Mouse (Mus musculus): ENCODE measurements at regions not wholly inside any gene's neighbourhood (a gene's known extent, or its start where the extent isn't known, plus 50 kb on each side); places are given as distances from the start of the nearest gene placed in this dataset.

DNA sequence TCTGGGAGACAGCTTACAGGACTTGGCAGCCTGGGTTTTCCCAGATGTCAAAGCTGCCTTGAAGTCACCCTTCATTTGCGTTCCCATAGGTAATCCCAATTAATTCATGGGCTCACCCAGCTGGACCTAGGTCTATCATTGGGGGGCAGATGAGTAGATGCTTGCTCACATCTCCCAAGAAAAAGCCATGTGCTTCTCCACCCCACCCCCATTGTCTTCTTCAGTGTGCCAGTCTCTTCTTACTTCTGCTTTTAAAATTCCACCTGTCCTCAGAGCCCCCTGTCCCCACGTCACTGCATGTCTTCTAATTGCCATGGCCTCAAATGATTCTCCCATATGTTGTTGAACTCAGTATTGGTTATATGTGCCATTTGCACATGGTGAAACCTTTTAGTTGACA lies 240.9 kb upstream of the Runx1 start:
- no peak for ATAC-seq (ENCODE audit: extremely low read depth, insufficient number of reproducible peaks, low FRiP score, poor library complexity, severe bottlenecking)

DNA sequence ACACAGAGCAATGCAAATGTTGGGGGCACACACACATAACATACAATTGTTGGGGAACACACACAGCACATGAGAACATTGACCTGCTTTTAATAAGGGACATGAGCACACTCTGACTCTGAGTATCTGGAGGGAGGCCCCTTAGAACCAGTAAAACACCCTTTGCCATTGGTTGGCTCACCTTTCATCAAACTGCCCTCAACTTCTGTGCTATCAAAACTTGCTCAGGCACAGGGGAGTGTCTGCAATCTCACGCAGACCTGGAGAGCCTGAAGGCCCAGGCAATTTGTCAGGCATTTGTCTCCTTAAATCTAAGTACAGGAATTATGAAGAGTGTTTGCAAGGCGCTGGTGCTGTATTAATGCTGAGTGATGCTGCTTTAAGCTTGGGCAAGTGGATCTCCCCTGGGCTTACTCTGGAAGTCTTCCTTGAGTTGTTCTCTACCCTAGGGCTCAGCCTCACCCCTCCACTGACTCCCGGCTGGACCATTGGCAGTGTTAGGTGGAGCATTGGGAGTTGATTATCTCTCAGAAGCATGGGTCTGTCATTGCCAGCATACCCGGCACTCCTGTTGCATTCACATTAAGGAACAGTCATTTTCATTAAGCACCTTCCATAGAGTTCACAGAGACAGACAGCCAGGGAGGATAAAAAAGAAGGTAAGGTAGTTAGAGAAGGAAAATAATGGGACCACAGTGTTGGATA lies 235.7 kb upstream of the Runx1 start:
- ATAC-seq (ENCODE audit: extremely low read depth, insufficient number of reproducible peaks, low FRiP score, poor library complexity, severe bottlenecking), result no peak

DNA sequence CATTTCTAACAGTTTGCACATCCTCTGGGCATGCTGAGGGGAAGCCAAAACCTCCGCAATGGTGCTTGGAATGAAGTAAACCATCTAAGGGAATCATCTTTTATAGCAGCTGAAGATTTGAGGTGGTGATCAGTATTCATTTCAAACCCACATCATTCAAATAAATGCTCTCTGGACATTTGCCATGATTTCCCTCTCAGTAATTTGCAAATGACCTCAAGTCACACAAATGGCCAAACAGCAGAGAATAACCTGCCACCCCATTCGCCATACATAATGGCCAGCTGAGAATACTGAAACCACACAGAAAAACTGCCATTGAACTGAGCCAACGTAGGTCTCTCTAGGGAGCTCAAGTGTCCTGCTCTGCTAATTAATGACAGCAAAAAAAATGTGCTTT lies 230.3 kb upstream of the Runx1 start:
- no peak for ATAC-seq (ENCODE audit: extremely low read depth, insufficient number of reproducible peaks, low FRiP score, poor library complexity, severe bottlenecking)

DNA sequence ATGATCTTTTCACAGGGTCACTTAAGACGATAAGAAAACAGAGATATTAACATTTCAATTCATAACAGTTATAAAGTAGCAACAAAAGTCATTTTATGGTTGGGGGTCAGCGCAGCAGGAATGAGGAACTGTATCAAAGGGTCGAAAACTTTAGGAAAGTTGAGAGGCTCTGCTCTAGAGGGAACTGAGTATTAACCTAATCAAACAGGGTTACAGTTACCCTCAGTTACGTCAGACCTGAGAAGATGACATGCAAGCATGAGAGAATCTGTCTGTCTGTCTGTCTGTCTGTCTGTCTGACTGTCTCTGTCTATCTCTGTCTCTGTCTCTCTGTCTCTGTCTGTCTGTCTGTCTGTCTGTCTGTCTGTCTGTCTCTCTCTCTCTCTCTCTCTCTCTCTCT lies 229.6 kb upstream of the Runx1 start:
- ATAC-seq (ENCODE audit: extremely low read depth, insufficient number of reproducible peaks, low FRiP score, poor library complexity, severe bottlenecking), result no peak

DNA sequence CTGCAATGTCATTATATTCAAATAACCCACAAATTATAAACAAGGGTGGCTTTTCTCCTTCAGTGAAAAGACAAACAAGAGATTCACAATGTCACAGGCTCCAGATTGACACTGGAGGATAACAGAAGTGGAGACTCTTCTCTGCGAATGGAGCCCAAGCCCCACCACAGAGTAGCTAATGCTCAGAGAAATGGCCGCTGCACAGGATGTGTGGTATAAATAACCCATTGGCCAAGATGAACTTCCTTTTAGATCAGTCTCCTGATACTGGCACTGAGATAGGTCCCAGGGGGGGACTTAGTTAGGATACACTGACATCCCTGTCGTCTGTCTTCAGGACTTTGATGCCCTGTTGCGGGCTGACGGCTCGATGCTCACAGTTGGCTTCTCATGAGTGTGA lies 225.3 kb upstream of the Runx1 start:
- no peak for ATAC-seq (ENCODE audit: extremely low read depth, insufficient number of reproducible peaks, low FRiP score, poor library complexity, severe bottlenecking)

DNA sequence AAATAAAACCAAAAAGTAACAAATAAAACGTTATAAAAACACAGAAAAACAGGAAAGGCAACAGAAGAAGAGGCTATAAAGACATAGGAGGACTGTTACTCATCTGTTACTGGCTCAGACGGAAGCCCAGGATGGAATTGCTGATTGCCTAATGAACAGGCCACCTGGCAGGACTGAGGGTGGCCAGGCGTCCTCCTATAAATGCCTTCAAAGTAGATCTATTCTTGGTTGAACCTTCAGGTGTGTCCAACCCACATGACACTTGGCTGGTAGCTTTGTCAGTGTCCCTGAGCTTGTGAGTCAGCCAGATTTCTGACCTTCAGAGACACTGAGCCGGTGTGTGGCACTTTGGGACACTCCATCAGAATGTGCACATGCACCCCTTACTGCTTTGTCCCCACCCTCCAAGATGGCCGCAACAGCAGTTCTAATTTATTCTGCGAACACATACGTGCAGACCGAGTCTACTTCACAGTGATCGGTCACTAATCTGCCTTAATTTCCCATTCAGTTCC lies 222.5 kb upstream of the Runx1 start:
- no peak for ATAC-seq (ENCODE audit: extremely low read depth, insufficient number of reproducible peaks, low FRiP score, poor library complexity, severe bottlenecking)

DNA sequence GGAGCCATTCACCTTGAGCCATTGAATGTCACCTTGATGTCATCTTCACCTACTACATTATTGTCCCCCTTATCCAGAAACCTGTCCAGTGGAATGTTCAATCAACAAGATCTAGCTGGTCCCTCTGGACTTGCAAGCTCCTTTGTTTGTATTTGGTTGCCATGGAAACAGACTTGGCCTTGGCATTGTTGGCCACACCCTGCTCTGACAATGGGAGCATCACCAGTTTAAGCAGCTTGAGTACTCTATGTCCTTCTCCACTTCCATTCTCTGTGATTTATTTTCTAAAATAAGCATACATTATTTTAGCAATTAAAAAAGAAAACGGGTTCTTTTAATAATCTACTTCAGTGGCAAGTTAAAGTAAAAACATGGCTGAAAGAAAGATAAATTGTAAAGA lies 221.6 kb upstream of the Runx1 start:
- ATAC-seq (ENCODE audit: extremely low read depth, insufficient number of reproducible peaks, low FRiP score, poor library complexity, severe bottlenecking), result no peak

DNA sequence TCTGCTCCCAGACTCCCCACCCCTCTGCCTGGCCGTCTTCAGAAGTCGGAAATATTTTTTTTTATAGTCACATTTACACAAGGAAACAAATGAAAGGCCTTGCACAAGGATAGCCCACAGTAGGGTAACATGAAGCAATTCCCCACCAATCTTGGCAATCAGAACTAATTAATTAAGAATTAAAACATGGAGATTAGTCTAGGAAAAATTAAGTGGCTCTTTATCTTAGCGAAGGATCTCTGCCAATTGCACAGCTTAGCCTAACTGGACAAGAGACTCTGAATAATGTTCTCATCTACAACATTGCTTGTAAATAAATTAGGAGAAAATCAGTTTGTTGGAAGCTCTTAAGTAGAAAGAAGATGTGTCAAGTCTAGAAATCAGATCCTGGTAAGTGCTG lies 220.3 kb upstream of the Runx1 start:
- ATAC-seq (ENCODE audit: extremely low read depth, insufficient number of reproducible peaks, low FRiP score, poor library complexity, severe bottlenecking), result no peak

DNA sequence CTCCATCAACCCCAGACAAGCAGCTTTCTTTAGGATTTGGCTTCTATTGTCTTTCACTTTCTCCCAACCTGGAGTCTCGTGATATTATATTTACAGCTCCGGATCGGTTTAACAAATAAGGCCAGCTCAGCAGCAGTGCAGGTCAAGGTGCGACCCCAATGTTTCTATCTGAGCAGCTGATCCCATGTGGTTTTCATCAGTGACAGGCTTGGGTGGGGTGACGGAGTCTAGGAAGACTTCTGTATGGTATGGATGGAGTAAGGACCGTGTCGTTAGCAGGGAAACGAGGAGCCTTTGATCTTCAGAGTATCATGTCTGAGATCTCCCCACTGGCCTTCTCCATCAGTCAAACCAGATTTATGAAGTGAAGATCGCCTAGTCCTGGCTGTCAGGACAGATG lies 217.4 kb upstream of the Runx1 start:
- ATAC-seq (ENCODE audit: extremely low read depth, insufficient number of reproducible peaks, low FRiP score, poor library complexity, severe bottlenecking), result no peak

DNA sequence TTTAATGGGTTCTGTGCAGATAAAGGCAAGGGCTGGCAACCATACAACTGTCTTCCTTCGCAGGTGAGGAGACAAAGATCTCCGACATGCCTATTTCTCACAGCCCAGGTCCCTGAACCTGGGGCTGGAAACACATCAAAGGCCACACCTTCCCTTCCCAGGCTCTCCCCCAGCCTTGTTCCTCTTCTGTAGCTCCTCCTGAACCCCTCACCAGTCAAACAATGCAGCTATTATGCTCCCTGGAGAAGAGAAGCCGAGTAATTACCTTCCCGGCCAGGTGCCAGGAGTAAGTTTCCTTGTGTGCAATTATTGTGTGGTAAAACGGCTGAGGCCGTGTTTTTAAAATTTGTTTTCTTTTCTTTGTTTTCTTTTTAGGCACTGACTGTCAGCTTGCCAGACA lies 217.0 kb upstream of the Runx1 start:
- ATAC-seq (ENCODE audit: extremely low read depth, insufficient number of reproducible peaks, low FRiP score, poor library complexity, severe bottlenecking), result no peak

DNA sequence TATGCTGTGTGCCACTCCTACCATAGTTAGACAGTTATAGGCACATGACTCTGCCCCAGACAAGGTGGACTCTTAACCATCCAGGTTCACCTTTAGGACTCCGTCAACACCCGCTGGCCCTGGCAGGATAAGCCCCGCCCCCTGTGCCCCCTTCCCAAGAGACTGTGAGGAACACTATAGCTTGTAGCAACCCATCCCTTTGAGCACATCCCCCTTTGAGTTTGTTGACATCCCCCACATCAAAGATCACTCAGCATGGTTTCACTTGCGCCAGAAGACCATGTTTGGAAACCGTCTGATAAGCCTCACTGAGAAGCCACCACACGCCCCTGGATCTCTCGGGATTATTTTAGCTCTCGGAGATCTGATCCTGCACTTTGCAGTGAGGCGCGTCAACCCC lies 216.5 kb upstream of the Runx1 start:
- no peak for ATAC-seq (ENCODE audit: extremely low read depth, insufficient number of reproducible peaks, low FRiP score, poor library complexity, severe bottlenecking)

DNA sequence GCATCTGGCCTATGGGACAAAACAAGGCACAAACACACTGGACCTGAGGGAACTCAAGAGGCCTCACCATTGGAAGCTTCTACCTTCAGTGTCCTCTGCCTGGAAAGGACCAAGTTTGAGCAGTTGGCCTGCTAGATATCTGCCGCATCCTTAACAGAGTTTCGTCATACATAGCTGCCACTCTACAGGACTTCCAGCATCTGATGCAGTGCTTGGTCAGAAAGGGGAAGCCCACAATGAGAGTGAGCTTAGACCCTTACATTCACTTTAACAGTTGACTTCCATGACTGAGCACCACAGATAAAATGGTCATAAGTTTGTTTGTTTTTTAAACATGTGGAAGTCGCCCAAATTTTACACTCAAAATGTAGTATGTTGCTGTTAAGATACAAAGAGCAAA lies 215.9 kb upstream of the Runx1 start:
- no peak for ATAC-seq (ENCODE audit: extremely low read depth, insufficient number of reproducible peaks, low FRiP score, poor library complexity, severe bottlenecking)

DNA sequence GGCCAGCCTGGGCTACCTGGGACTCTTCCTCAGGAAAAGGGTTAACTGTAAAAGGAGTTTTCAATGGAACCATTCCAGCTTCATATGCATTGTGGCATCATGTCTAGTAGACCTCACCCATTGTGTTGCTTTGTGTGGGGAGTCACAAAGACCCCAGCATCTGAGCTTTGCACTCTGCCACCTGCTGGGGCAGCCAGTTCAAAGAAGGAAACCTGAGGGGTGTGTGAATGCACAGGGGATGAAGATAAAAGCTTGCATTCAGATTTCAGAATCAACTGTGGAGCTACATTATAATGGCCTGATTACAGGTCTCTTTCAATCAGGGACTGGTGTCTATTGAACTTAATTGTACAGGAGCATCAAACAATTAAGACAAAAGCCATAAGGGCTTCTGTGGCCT lies 215.4 kb upstream of the Runx1 start:
- no peak for ATAC-seq (ENCODE audit: extremely low read depth, insufficient number of reproducible peaks, low FRiP score, poor library complexity, severe bottlenecking)

DNA sequence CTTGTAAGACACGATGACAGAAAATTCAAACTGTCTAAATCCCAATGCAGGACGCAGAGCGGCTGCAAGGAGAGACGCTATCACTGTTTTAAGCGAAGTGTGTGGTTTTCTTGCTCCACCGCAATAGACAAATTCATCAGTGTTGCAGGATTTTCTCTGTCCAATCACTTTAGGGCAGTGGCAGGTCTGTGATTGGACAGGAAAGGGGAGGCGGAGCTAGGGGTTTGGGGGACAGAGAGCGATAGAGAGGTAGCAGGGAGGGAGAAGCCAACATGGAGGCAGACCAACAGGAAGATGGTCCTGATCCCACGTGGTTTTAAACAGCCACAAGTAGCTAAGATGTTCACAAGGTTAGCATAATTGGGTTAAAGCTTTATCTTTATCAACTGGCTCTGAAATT lies 209.7 kb upstream of the Runx1 start:
- no peak for ATAC-seq (ENCODE audit: extremely low read depth, insufficient number of reproducible peaks, low FRiP score, poor library complexity, severe bottlenecking)

DNA sequence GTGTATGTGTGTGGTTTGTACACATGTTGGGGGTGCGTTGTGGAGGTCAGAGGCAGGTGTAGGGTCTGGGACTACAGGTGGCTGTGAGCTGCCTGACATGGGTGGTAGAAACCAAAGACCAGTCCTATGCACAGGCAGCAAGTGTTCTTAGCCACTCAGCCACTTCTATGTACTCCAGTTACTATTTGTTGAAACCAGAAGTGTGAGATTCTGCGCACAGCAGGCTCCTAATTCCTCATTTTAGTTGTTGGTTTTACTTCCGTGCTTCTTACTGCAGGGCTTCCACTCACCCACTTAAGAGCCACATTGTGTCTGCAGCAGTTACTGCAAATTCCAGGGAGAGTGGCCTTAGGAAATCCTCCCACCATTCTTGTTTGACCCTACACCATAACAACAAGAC lies 208.0 kb upstream of the Runx1 start:
- no peak; the same call in 1 of the 2 replicates for ATAC-seq (ENCODE audit: extremely low read depth, insufficient number of reproducible peaks, low FRiP score, poor library complexity, severe bottlenecking)

DNA sequence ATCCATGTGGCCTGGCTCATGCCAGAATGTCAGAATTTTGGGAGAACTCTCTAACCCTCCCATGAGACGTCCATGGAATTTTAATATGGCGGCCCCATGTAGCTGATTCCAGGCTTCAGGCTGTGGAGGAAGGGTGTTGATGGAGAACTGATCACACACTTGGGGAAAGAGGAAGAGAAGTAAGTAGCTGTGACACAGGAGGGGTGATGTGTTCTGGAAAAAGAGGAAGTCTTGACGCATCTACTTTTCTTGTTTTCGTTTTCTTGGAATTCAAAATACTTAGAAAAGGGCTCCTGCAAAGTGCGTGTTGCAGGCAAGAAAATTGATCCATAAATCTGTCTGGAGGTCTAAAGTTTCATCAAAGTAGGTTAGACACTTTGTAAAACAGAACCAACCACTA lies 205.7 kb upstream of the Runx1 start:
- peak; percentile 57 for ATAC-seq (ENCODE audit: extremely low read depth, insufficient number of reproducible peaks, low FRiP score, poor library complexity, severe bottlenecking)

DNA sequence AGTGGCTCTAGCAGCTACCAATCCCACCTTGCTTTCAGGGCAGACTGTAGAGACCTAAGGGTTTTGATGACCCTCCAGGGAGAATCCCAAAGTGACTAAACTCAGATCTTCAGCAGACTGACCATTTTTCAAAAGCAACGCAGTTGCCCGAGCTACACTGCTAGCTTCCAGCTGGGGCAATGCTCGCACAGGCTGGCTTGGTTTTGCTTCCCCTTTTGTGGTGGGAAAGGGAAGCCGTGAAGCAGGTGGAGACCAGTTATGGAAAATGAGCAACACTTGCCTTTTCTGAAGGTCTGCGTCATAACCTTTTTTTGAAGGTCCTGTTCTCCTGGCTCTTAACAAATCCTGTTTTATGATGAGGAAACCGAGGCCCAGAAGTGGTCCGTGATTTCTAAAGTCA lies 202.7 kb upstream of the Runx1 start:
- peak; percentile 83 for ATAC-seq (ENCODE audit: extremely low read depth, insufficient number of reproducible peaks, low FRiP score, poor library complexity, severe bottlenecking)

DNA sequence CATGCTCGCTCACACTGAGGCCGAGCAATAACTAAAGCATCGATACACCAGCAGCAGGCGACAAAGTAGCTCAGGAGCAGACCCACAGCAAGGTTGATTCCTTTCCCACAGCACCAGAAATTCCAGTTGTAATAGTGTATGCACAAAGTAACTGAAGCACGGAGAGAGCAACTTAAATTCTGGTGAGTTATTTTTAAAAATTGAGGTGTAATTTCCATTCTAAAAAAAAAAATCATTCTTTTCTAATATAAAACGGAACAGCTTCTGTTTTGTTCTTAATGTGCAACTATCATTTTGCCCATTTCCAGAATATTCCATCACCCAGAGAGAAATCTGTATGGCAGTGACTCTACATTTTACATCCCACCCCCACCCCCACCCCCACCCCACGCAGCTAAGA lies 202.1 kb upstream of the Runx1 start:
- ATAC-seq (ENCODE audit: extremely low read depth, insufficient number of reproducible peaks, low FRiP score, poor library complexity, severe bottlenecking), result no peak

DNA sequence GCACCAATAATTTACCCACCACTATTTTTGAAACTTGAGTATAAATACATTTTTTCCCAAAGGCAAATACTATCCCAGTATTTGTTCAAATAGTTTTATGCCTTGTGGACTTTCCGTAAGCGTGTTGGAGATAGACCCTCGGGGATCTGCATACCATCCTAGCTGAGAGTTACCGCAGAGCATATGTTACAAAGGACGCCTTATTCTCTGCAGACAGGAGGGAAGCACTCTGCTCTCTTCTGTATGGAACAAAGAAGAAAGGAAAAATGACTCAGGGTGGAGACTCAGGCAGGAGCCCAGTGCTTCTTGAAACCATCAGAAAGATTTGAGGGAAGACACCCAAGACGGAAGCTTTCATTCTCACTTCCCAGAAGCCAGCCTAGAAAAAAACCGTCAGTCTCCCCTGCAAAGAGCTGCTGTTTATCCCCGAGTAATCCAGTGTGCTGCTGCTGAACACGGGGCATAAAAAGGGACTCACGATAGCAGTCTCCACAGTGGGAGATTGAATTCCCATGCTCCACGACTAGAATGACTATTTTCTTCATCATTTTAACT lies 200.2 kb upstream of the Runx1 start:
- ATAC-seq (ENCODE audit: extremely low read depth, insufficient number of reproducible peaks, low FRiP score, poor library complexity, severe bottlenecking), result no peak

DNA sequence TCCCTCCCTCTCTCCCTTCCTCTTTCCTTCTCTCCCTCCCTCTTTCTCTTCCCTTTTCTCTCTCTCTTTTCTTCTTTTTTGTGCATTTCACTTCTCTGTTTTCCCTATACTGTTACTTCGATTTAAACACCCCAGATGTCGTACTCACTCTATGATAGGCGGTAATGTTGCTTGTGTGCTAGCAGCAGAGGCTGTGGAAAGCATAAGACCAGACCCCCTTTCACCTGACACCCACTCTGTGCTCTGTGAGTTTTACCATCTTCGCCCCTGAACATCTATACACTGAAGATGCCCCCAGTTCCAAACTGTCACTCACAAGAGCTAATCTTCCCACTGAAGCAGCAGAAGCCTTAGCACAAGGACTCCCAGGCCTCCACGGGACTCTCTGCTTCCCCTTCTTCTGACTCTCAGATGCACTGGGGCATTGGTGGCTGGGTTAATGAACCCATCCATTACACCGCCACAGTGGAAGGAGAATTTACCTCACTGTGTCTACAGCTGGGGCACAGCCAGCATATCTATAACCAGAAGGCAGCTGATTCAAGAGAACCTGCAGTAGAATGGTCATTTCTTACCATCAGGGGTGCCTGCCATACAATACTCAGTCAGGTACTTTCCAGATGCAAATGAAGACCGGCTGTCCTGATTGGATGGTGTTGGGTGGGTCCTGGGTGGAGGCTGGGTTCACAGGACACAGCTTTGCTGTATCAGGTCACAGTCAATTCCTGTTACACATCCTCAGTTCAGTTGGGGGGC lies 194.0 kb upstream of the Runx1 start:
- ATAC-seq (ENCODE audit: extremely low read depth, insufficient number of reproducible peaks, low FRiP score, poor library complexity, severe bottlenecking), result peak; percentile 56; the same call in 1 of the 2 replicates
